Mouse (Mus musculus) cortical plate, adult 2 months (tissue): ENCODE results near the gene Gm37240.

Experiments
- CTCF ChIP-seq: fragments of 200-500 bp; IDR thresholded peaks from 2 replicates; pipeline ENCODE4 v1.5.1; 2011; ENCODE audit warnings: mild to moderate bottlenecking, control low read depth, low read length; ENCODE audit not compliant: insufficient read depth; ENCODE audit errors: extremely low read depth
- POLR2A ChIP-seq: fragments of 200-500 bp; IDR thresholded peaks from 2 replicates; pipeline ENCODE4 v1.6.1; 2011; ENCODE audit warnings: mild to moderate bottlenecking, low read length, control low read depth; ENCODE audit not compliant: insufficient read depth; ENCODE audit errors: extremely low read depth

DNA sequence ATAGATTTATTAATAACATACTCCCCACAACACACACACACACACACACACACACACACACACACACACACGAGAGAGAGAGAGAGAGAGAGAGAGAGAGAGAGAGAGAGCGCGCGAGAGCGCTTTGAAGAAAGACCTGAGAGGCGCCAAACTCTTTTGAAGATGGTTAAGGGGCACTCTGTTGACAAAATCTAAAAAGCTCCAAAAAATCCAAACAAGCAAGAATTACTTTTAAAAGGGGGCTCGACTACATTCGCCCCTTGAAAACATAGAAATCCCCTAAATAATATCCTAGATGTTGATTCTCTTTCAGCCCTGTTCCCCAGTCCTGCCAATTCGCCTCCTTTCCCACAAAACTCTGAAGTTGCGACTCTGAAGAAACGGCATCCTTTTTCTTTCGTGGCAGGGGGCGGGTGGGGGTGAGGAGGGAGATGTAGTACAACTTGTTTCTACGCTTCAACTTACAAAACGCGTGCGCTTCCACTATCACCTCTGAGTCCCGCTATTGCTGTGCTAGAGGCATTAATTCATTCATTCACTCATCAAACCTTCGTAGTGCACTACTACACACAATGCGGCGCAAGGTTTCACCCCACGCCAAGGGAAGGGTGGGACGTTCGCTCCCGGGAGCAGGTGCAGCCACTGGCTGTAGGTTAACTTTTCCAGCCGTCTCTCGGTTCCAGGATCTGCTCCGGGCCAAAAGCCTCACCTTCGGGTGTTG, 1073.7 kb downstream of the Gm37240 start:
- TF ChIP-seq CTCF (no peak), POLR2A (no peak)
